Mouse (Mus musculus): ENCODE measurements around the gene Nup210. TPM values are rescaled to one million over a fixed set of nuclear protein-coding genes. Genes with fewer than 3 reads are reported as not detected.

Gene Nup210
- polyA plus RNA-seq, 1 experiment from 2014 or later: 19.8 TPM

DNA sequence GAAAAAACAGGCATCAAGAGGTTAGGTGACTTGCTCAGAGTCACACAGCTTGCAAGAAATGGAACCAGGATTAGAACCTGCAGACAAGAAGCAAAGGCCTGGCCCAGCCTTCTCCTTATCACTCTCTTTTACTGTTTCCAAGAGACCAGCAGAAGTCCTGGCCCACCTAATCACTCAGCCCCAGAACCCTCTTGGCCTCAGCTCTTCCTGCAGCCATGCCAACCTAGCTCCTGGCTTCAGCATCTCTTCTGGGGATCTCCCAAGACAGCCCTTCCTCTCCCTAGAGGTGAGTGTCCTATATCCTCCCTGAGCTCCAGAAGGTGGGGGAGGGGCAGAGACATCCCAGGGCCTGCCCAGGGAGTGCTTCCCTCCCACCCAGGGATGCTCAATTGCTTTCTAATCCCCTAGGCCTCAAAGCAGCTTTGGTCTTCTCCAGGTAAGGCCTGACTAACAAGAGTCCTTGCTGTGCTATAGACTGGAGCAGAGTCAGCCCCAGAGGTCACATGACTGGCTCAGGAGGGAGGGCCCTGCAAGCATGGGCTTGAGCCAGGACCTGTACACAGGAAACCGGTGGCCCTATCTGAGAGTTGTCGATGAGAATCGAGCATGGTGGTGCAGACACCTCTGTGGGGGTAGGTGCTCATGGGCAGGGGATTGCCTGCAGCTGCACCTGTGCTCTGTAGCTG, 113.2 kb downstream of the Nup210 start:
- peaks cover 11% of the 10 kb centered on the region for H3K4me1 ChIP-seq
- ATAC-seq (ENCODE audit: low FRiP score): no peak
- no peak overlapping the region for H3K4me2 ChIP-seq (replicated peaks)

GRCm38 (mm10) chr6:91001566-91001965, 115.1 kb downstream of the Nup210 start:
- no peaks in the 10 kb centered on the region for H3K36me3 ChIP-seq
- no peak overlapping the region for H3K4me3 ChIP-seq
- ATAC-seq (ENCODE audit: low FRiP score): no peak
- 40% methylated on average over 7 of the region's 7 CpGs for WGBS
- peaks cover 11% of the 10 kb centered on the region for H3K4me1 ChIP-seq
- no peak overlapping the region for H3K9ac ChIP-seq
- H3K27me3 ChIP-seq: no peaks in the 10 kb centered on the region
- H3K9me3 ChIP-seq (replicated peaks): no peaks in the 10 kb centered on the region
- H3K4me2 ChIP-seq (replicated peaks): no peak overlapping the region
- no peak overlapping the region for H3K27ac ChIP-seq

More for the DNA sequence above, 113.2 kb downstream of the Nup210 start:
- no peaks in the 10 kb centered on the region for H3K9me3 ChIP-seq (replicated peaks)
- H3K27me3 ChIP-seq: no peaks in the 10 kb centered on the region
- no peak overlapping the region for H3K27ac ChIP-seq
- 34% methylated on average over 3 of the region's 3 CpGs for WGBS
- no peaks in the 10 kb centered on the region for H3K36me3 ChIP-seq
- no peak overlapping the region for H3K4me3 ChIP-seq
- no peak overlapping the region for H3K9ac ChIP-seq

DNA sequence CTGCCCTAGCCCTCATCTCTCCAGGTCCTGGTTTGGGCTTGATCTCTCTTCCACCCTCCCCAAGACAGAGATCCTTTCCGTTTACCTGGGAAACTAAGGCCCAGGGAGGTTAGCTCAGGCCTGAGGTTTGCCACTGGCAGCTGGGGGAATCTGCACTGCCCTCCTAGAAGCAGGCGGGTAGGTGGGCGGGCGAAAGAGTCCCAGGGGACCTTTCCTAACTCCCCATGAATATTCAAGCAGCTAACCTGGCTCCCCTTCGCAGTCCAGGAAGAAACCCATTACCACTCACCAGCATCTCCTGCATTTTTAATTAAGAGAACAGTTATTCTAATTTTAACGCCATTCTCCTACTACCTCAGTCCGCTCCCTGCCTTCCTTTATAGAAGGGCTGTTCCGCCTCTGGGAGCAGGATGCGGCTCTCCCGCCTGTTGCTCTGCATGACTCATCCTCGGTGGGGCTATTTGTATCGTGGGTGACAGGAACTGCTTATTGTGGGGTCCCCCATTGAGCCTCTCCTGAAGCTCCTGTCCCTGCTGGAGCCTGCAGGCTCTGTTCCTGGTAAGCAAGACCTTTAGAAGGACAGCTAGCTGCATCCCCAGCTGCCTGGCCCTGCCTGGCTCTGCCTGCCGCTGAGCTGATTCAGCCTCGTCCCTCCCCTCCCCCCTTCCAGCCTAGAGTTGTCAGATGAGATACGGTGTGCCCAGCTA, 115.7 kb downstream of the Nup210 start:
- Histone ChIP-seq H3K9me3 (replicated peaks) (no peaks in the 10 kb centered on the region), H3K27me3 (no peaks in the 10 kb centered on the region), H3K36me3 (no peaks in the 10 kb centered on the region), H3K4me2 (replicated peaks) (peak overlapping the region; percentile 44), H3K9ac (no peak overlapping the region), H3K27ac (no peak overlapping the region), H3K4me1 (peaks cover 11% of the 10 kb centered on the region), H3K4me3 (0 out of 2 replicates have a peak overlapping the region, but pooled peaks have one; percentile 0)
- WGBS: 8% methylated on average over 15 of the region's 15 CpGs
- peak; percentile 70 for ATAC-seq (ENCODE audit: low FRiP score)

DNA sequence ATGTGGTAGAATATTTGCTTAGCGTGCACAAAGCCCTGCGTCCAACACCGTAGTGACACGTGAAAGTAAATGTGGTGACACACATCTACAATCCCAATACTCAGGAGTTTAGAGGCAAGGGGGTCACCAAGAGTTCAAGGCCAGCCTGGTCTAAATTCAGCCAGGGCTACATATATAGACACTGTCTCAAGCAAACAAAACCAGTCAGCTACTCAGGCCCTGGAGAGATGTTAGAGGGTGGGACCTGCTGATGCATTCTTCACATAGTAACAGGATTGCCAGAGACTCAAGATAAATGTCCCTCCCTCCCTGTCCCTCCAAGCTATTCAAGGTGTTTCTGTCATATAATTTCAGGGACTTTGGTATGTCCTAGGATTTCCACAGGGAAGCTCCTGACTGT, 117.5 kb downstream of the Nup210 start:
- Histone ChIP-seq H3K4me3 (no peak overlapping the region), H3K9ac (no peak overlapping the region)
- WGBS: 90% methylated on average over 4 of the region's 4 CpGs

DNA sequence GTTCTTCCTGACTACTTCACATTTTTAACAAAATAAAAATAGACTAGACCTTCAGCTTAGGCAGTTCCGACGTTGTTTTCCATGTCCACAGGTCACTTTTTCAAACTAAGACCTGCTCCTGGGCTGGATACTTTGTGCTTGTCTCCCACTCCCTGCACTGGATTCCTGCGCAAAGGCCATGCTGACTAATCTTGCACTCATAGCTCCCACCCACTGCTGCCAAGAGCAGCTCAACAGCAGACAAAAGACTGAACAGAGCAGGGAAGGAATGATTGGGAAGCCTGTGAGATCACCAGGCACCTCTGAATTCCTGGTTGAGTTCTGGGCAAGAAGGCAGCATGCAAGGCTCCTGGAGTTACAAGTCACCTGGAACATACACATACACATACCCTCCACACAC, 119.6 kb downstream of the Nup210 start:
- ATAC-seq (ENCODE audit: low FRiP score): no peak
- Histone ChIP-seq H3K4me2 (replicated peaks) (no peak overlapping the region), H3K36me3 (no peaks in the 10 kb centered on the region), H3K4me3 (no peak overlapping the region), H3K4me1 (peaks cover 11% of the 10 kb centered on the region), H3K27me3 (no peaks in the 10 kb centered on the region), H3K27ac (no peak overlapping the region), H3K9ac (no peak overlapping the region), H3K9me3 (replicated peaks) (peaks cover 14% of the 10 kb centered on the region; the same call in 1 of the 2 replicates)
- WGBS: 97% methylated on average over 3 of the region's 3 CpGs

More for the DNA sequence above, 117.5 kb downstream of the Nup210 start:
- Histone ChIP-seq H3K4me2 (replicated peaks) (no peak overlapping the region), H3K9me3 (replicated peaks) (no peaks in the 10 kb centered on the region), H3K27me3 (no peaks in the 10 kb centered on the region), H3K36me3 (no peaks in the 10 kb centered on the region), H3K4me1 (peaks cover 11% of the 10 kb centered on the region), H3K27ac (no peak overlapping the region)
- ATAC-seq (ENCODE audit: low FRiP score): no peak

DNA sequence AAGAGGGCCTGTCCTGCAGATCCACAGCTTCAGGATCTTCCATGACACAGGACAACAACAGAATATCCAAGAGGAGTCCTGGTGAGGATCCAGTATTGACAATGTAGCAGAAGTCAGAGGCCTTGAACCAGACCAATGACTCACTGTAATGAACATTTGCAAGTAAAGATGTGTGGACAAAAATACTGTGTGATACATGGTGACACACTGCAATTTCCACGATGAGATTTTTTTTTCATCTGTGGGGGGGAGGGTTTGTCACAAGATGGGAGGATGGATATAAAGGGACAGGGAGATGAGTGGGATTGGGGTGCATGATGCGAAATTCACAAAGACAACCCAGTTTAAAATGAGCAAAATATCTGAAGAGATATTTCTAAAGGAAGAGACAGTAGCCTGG, 120.4 kb downstream of the Nup210 start:
- Histone ChIP-seq H3K9me3 (replicated peaks) (peaks cover 19% of the 10 kb centered on the region; the same call in 1 of the 2 replicates), H3K4me3 (no peak overlapping the region), H3K27me3 (no peaks in the 10 kb centered on the region), H3K4me2 (replicated peaks) (no peak overlapping the region), H3K4me1 (peaks cover 7% of the 10 kb centered on the region), H3K36me3 (no peaks in the 10 kb centered on the region), H3K9ac (no peak overlapping the region), H3K27ac (no peak overlapping the region)
- no peak for ATAC-seq (ENCODE audit: low FRiP score)
- 87% methylated on average over 2 of the region's 2 CpGs for WGBS

GRCm38 (mm10) chr6:90988648-90989317, 127.8 kb downstream of the Nup210 start, which contains the start of gene Iqsec1:
Gene Iqsec1, minus strand, starts transcription at chr6:90988685.
- H3K4me3 ChIP-seq: peak within 1 kb of the TSS; percentile 76
- peaks cover 15% of the 10 kb centered on the region for H3K27me3 ChIP-seq
- WGBS: under 1% methylated on average over 33 of the region's 39 CpGs
- peak within 1 kb of the TSS; percentile 81 for H3K9ac ChIP-seq
- ATAC-seq (ENCODE audit: low FRiP score): peak; percentile 95
- H3K36me3 ChIP-seq: no peaks in the 10 kb centered on the region
- H3K4me2 ChIP-seq (replicated peaks): peak within 1 kb of the TSS; percentile 99
- peak within 1 kb of the TSS; percentile 66 for H3K27ac ChIP-seq
- H3K9me3 ChIP-seq (replicated peaks): peaks cover 25% of the 10 kb centered on the region; the same call in 1 of the 2 replicates
- H3K4me1 ChIP-seq: peaks cover 11% of the 10 kb centered on the region

DNA sequence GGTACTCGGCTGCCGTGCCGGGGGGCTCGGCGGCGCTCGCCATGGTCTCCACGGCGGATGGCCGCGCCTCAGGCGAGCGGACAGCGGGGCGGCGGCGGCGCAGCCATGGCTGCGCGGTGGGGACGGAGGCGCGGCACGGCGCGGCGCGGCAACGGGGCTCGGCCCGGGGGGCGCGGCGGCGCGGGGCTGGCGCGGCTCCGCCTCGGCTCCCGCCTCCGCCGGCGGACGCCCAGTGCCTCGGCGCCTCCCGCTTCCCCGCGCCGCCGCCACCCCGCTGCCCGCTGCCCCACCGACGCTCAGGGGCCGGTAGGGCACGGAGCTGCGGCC, 128.4 kb downstream of the Nup210 start:
- H3K4me3 ChIP-seq: peak overlapping the region; percentile 76
- WGBS: under 1% methylated on average over 36 of the region's 59 CpGs

GRCm38 (mm10) chr6:90987561-90988298, 128.9 kb downstream of the Nup210 start:
- Histone ChIP-seq H3K9ac (peak overlapping the region; percentile 81), H3K4me2 (replicated peaks) (peak overlapping the region; percentile 99), H3K27me3 (peaks cover 15% of the 10 kb centered on the region), H3K36me3 (no peaks in the 10 kb centered on the region), H3K4me1 (peaks cover 11% of the 10 kb centered on the region), H3K4me3 (peak overlapping the region; percentile 76), H3K9me3 (replicated peaks) (peaks cover 16% of the 10 kb centered on the region; the same call in 1 of the 2 replicates), H3K27ac (peak overlapping the region; percentile 66)
- under 1% methylated on average over 62 of the region's 76 CpGs for WGBS
- peak; percentile 5 for ATAC-seq (ENCODE audit: low FRiP score)

More for the DNA sequence above, 128.4 kb downstream of the Nup210 start:
- H3K36me3 ChIP-seq: no peaks in the 10 kb centered on the region
- peaks cover 11% of the 10 kb centered on the region for H3K4me1 ChIP-seq
- peak overlapping the region; percentile 81 for H3K9ac ChIP-seq
- peak; percentile 32 for ATAC-seq (ENCODE audit: low FRiP score)
- peak overlapping the region; percentile 99 for H3K4me2 ChIP-seq (replicated peaks)
- peaks cover 22% of the 10 kb centered on the region; the same call in 1 of the 2 replicates for H3K9me3 ChIP-seq (replicated peaks)
- peak overlapping the region; percentile 66 for H3K27ac ChIP-seq
- peaks cover 15% of the 10 kb centered on the region for H3K27me3 ChIP-seq

GRCm38 (mm10) chr6:90984101-90984500, 132.5 kb downstream of the Nup210 start:
- 62% methylated on average over 3 of the region's 3 CpGs for WGBS
- H3K27ac ChIP-seq: no peak overlapping the region
- ATAC-seq (ENCODE audit: low FRiP score): no peak
- H3K9ac ChIP-seq: no peak overlapping the region
- peaks cover 15% of the 10 kb centered on the region for H3K27me3 ChIP-seq
- no peaks in the 10 kb centered on the region for H3K36me3 ChIP-seq
- H3K9me3 ChIP-seq (replicated peaks): no peaks in the 10 kb centered on the region
- no peak overlapping the region for H3K4me2 ChIP-seq (replicated peaks)
- peaks cover 11% of the 10 kb centered on the region for H3K4me1 ChIP-seq
- no peak overlapping the region for H3K4me3 ChIP-seq

GRCm38 (mm10) chr6:90974279-90974678, 142.3 kb downstream of the Nup210 start:
- H3K4me3 ChIP-seq: no peak overlapping the region
- H3K9me3 ChIP-seq (replicated peaks): no peaks in the 10 kb centered on the region
- no peaks in the 10 kb centered on the region for H3K36me3 ChIP-seq
- no peaks in the 10 kb centered on the region for H3K27me3 ChIP-seq
- no peak overlapping the region for H3K4me2 ChIP-seq (replicated peaks)
- no peak overlapping the region for H3K9ac ChIP-seq
- ATAC-seq (ENCODE audit: low FRiP score): no peak
- H3K4me1 ChIP-seq: no peaks in the 10 kb centered on the region
- WGBS: 82% methylated on average over 2 of the region's 2 CpGs
- no peak overlapping the region for H3K27ac ChIP-seq
